Mouse (Mus musculus): ENCODE data around the gene Suds3. TPM values are rescaled to one million over a fixed set of nuclear protein-coding genes. Genes with fewer than 3 reads are reported as not detected.

Suds3 gene
- polyA plus RNA-seq, 1 experiment = 80.5 TPM

- Histone ChIP-seq H3K27me3 (ENCODE audit: control insufficient read depth, insufficient read depth, low read length) (no peaks in the 10 kb centered on the region), H3K4me1 (ENCODE audit: control insufficient read depth, insufficient read depth, low read length) (peaks cover 12% of the 10 kb centered on the region), H3K36me3 (ENCODE audit: control insufficient read depth, insufficient read depth, low read length) (no peaks in the 10 kb centered on the region), H3K4me3 (ENCODE audit: control insufficient read depth, low read depth, low read length) (peak overlapping the region; percentile 50), H3K27ac (ENCODE audit: control insufficient read depth, insufficient read depth, low read depth, low read length) (no peak overlapping the region; the same call in 1 of the 2 replicates)
- peak; percentile 29; the same call in 1 of the 2 replicates for TF ChIP-seq POLR2A (IDR thresholded peaks at IDR 0.05; ENCODE audit: control insufficient read depth, low read depth, low read length)
- no peak for TF ChIP-seq CTCF (IDR thresholded peaks at IDR 0.05; ENCODE audit: control insufficient read depth, insufficient read depth, insufficient replicate concordance, low read depth, low read length)
These were observed 9.8 kb upstream of the Suds3 start for GRCm38 (mm10) chr5:117125482-117126346.

DNA sequence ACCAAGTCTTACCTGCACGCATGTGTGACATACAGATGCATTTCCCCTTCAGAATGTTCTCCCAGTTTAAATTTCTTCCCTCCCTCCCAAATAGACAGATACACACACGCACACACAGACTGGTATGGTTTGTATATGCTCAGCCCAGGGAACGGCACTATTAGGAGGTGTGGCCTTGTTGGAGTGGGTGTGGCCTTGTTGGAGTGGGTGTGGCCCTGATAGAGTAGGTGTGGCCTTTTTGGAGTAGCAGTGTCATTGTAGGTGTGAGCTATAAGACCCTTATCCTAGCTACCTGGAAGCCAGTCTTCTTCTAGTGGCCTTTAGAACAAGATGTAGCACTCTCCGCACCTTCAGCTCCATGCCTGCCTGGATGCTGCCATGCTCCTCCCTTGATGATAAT, 7.9 kb upstream of the Suds3 start:
- H3K27me3 ChIP-seq (ENCODE audit: control insufficient read depth, insufficient read depth, low read length) = no peaks in the 10 kb centered on the region
- TF ChIP-seq CTCF (IDR thresholded peaks at IDR 0.05; ENCODE audit: control insufficient read depth, insufficient read depth, insufficient replicate concordance, low read depth, low read length) (no peak), POLR2A (IDR thresholded peaks at IDR 0.05; ENCODE audit: control insufficient read depth, low read depth, low read length) (no peak)
- H3K4me3 ChIP-seq (ENCODE audit: control insufficient read depth, low read depth, low read length) = no peak overlapping the region
- H3K27ac ChIP-seq (ENCODE audit: control insufficient read depth, insufficient read depth, low read depth, low read length) = no peak overlapping the region
- peaks cover 17% of the 10 kb centered on the region for H3K4me1 ChIP-seq (ENCODE audit: control insufficient read depth, insufficient read depth, low read length)
- no peaks in the 10 kb centered on the region for H3K36me3 ChIP-seq (ENCODE audit: control insufficient read depth, insufficient read depth, low read length)

DNA sequence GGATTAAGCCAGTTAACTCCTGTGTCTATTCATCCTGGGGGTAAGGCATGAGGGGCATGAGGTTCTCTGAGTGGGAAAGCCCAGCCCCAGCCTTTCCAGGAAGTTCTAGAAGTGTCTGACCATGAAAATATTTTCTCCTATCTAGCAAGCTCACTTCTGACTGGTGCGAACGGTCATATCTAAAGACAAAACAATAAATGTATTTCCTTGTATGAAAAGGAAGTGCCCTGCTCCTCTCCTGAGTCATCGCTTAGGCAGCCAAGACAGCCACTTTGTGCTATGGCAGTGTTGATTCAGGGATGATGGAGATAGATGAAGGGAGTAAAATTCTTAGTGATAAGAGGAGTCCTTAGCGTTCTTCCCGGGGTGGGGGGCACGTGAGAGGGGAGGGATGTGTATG, 7.2 kb upstream of the Suds3 start:
- no peak overlapping the region for H3K4me3 ChIP-seq (ENCODE audit: control insufficient read depth, low read depth, low read length)
- H3K36me3 ChIP-seq (ENCODE audit: control insufficient read depth, insufficient read depth, low read length) = no peaks in the 10 kb centered on the region
- peaks cover 17% of the 10 kb centered on the region for H3K4me1 ChIP-seq (ENCODE audit: control insufficient read depth, insufficient read depth, low read length)
- H3K27me3 ChIP-seq (ENCODE audit: control insufficient read depth, insufficient read depth, low read length) = no peaks in the 10 kb centered on the region
- TF ChIP-seq CTCF (IDR thresholded peaks at IDR 0.05; ENCODE audit: control insufficient read depth, insufficient read depth, insufficient replicate concordance, low read depth, low read length) (no peak), POLR2A (IDR thresholded peaks at IDR 0.05; ENCODE audit: control insufficient read depth, low read depth, low read length) (no peak)
- H3K27ac ChIP-seq (ENCODE audit: control insufficient read depth, insufficient read depth, low read depth, low read length) = no peak overlapping the region

DNA sequence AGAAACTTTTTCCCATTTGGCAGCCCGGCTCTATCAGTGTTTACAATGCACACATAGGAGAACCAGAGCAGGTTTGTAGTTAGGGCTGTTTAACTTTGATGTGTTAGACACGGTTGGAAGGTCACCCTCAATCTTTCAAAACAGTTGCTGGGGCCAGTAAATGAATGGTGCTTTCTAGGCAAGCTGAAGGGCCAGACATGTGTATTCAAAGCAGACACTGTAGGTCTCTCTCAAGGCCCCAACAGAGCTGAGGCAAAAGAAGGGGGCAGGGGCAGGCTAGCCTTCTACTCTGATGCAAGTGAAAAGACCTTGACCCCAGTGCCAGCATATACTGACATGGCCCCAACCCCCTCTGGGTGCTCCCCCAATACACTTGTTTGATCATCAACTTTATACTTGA, 5.7 kb upstream of the Suds3 start:
- Histone ChIP-seq H3K36me3 (ENCODE audit: control insufficient read depth, insufficient read depth, low read length) (no peaks in the 10 kb centered on the region), H3K27me3 (ENCODE audit: control insufficient read depth, insufficient read depth, low read length) (no peaks in the 10 kb centered on the region), H3K4me1 (ENCODE audit: control insufficient read depth, insufficient read depth, low read length) (peaks cover 17% of the 10 kb centered on the region), H3K4me3 (ENCODE audit: control insufficient read depth, low read depth, low read length) (peak overlapping the region; percentile 51), H3K27ac (ENCODE audit: control insufficient read depth, insufficient read depth, low read depth, low read length) (no peak overlapping the region)
- TF ChIP-seq CTCF (IDR thresholded peaks at IDR 0.05; ENCODE audit: control insufficient read depth, insufficient read depth, insufficient replicate concordance, low read depth, low read length) (no peak), POLR2A (IDR thresholded peaks at IDR 0.05; ENCODE audit: control insufficient read depth, low read depth, low read length) (no peak)

GRCm38 (mm10) chr5:117120489-117121466, 4.9 kb upstream of the Suds3 start:
- peak overlapping the region; percentile 76 for H3K27ac ChIP-seq (ENCODE audit: control insufficient read depth, insufficient read depth, low read depth, low read length)
- TF ChIP-seq POLR2A (IDR thresholded peaks at IDR 0.05; ENCODE audit: control insufficient read depth, low read depth, low read length) = no peak
- no peak for TF ChIP-seq CTCF (IDR thresholded peaks at IDR 0.05; ENCODE audit: control insufficient read depth, insufficient read depth, insufficient replicate concordance, low read depth, low read length)

GRCm38 (mm10) chr5:117119777-117120488, 4.0 kb upstream of the Suds3 start, which contains the start of gene Taok3:
TSS of gene Taok3 (plus strand) at chr5:117120129.
- H3K4me3 ChIP-seq (ENCODE audit: control insufficient read depth, low read depth, low read length) = peak within 1 kb of the TSS; percentile 97
- H3K27me3 ChIP-seq (ENCODE audit: control insufficient read depth, insufficient read depth, low read length) = no peaks in the 10 kb centered on the region
- H3K27ac ChIP-seq (ENCODE audit: control insufficient read depth, insufficient read depth, low read depth, low read length) = peak within 1 kb of the TSS; percentile 76
- no peaks in the 10 kb centered on the region for H3K36me3 ChIP-seq (ENCODE audit: control insufficient read depth, insufficient read depth, low read length)
- TF ChIP-seq POLR2A (IDR thresholded peaks at IDR 0.05; ENCODE audit: control insufficient read depth, low read depth, low read length) = peak; percentile 87
- no peak; the same call in 1 of the 2 replicates for TF ChIP-seq CTCF (IDR thresholded peaks at IDR 0.05; ENCODE audit: control insufficient read depth, insufficient read depth, insufficient replicate concordance, low read depth, low read length)
- H3K4me1 ChIP-seq (ENCODE audit: control insufficient read depth, insufficient read depth, low read length) = peaks cover 15% of the 10 kb centered on the region

More at GRCm38 (mm10) chr5:117120489-117121466, 4.9 kb upstream of the Suds3 start:
- H3K36me3 ChIP-seq (ENCODE audit: control insufficient read depth, insufficient read depth, low read length) = no peaks in the 10 kb centered on the region
- no peaks in the 10 kb centered on the region for H3K27me3 ChIP-seq (ENCODE audit: control insufficient read depth, insufficient read depth, low read length)
- peaks cover 18% of the 10 kb centered on the region for H3K4me1 ChIP-seq (ENCODE audit: control insufficient read depth, insufficient read depth, low read length)
- H3K4me3 ChIP-seq (ENCODE audit: control insufficient read depth, low read depth, low read length) = peak overlapping the region; percentile 97

Data from testis, adult 2 months (tissue).